Mouse (Mus musculus): ENCODE measurements around the gene Copz2.
"Not testable (repeated sequence)": the region's sequence is repeated elsewhere in the genome, so short reads cannot be mapped to it uniquely, and the experiment has no call there.

- not testable (repeated sequence) for TF ChIP-seq CTCF (conservative IDR thresholded peaks at IDR 0.05; ENCODE audit: low read length); POU5F1 (IDR thresholded peaks at IDR 0.05; ENCODE audit: borderline replicate concordance, low read length)
Measured at GRCm38 (mm10) chr11:96811188-96811587, 38.5 kb upstream of the Copz2 start.

Measured in E14TG2a.4 (cell line).